Comparison of ENCODE assay signal across 16 mouse cellular contexts in the genomic region with DNA sequence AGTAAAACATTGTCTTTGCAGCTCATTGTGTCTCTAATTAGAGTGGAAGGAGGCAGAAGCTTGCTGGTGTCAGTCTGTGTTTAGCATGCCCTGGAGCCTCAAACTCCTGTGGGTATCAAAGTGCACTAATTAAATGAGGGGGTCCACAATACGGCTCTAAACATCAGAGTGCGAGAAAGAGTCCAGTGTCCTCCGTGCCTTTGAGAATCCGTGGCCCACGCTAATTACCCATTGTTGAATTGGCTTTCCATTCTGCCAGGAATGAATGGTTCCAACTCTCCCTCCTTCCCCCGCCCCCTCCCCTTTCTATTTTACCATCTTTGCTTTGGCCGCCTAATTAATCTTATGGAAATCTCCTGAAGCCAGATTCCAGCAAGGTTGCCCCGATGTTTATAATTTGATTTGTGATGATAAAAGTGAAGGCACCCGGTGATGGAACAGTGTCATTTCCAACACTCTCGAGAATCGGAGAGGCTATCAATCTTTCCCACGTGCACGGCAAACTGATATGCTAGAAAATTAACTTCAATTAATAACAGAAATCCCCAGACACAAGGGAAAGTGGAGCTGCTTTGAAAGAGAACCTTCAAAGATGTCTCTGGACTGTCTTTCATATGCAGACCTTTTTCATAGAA.
DNase-seq lines count a peak whose midpoint lies in the region; ATAC-seq and TF ChIP-seq lines count a peak whose summit lies in the region.
"Had no signal": no experiment of that assay in that cellular context is flagged by ENCODE, and none has a peak within 500 bp of the region (broad histone marks: within the 10 kb centered on the region; RNA-seq: fewer than 3 reads in every experiment).

No protein-coding gene starts in this region.

- peak overlapping the region; percentile 27; the same call in 1 of the 2 replicates for H3K4me2 ChIP-seq in lung, embryonic 14.5 days
- peak overlapping the region; percentile 41 for H3K4me2 ChIP-seq in midbrain, embryonic 13.5 days (replicated peaks)
- H3K4me2 ChIP-seq in kidney, embryonic 15.5 days, result no peak overlapping the region
- H3K4me2 ChIP-seq: embryonic facial prominence, embryonic 15.5 days; heart, embryonic 13.5 days had no signal

- WGBS in lung, embryonic 14.5 days, result 31% methylated on average over 13 of the region's 13 CpGs
- 21% methylated on average over 13 of the region's 13 CpGs for WGBS in hindbrain, embryonic 10.5 days
- WGBS in midbrain, embryonic 13.5 days, result 7% methylated on average over 13 of the region's 13 CpGs
- WGBS in kidney, embryonic 15.5 days, result 48% methylated on average over 13 of the region's 13 CpGs

- no peak overlapping the region for H3K27ac ChIP-seq in lung, embryonic 14.5 days (ENCODE audit: low read depth)
- no peak overlapping the region; the same call in 1 of the 2 replicates for H3K27ac ChIP-seq in hindbrain, embryonic 10.5 days
- peak overlapping the region; percentile 11; the same call in 1 of the 2 replicates for H3K27ac ChIP-seq in midbrain, embryonic 13.5 days
- no peak overlapping the region for H3K27ac ChIP-seq in kidney, embryonic 15.5 days
- H3K27ac ChIP-seq: embryonic facial prominence, embryonic 15.5 days; heart, embryonic 13.5 days; liver, embryonic 14.5 days had no signal

- no peaks in the 10 kb centered on the region for H3K4me1 ChIP-seq in lung, embryonic 14.5 days (ENCODE audit: insufficient read depth)
- peaks cover 14% of the 10 kb centered on the region for H3K4me1 ChIP-seq in hindbrain, embryonic 10.5 days (replicated peaks)
- H3K4me1 ChIP-seq in midbrain, embryonic 13.5 days (replicated peaks), result peaks cover 24% of the 10 kb centered on the region
- H3K4me1 ChIP-seq in kidney, embryonic 15.5 days, result no peaks in the 10 kb centered on the region
- H3K4me1 ChIP-seq: embryonic facial prominence, embryonic 15.5 days; heart, embryonic 13.5 days had no signal

- H3K9ac ChIP-seq in lung, embryonic 14.5 days, result no peak overlapping the region
- H3K9ac ChIP-seq in midbrain, embryonic 13.5 days (replicated peaks), result no peak overlapping the region
- H3K9ac ChIP-seq in kidney, embryonic 15.5 days, result no peak overlapping the region
- H3K9ac ChIP-seq: embryonic facial prominence, embryonic 15.5 days; heart, embryonic 13.5 days; liver, embryonic 14.5 days had no signal

- DNase-seq in lung, embryonic 14.5 days, result no peak
- no peak for DNase-seq in lung, adult 18-20 months
- peak; percentile 43 for DNase-seq in hindbrain, embryonic 10.5 days (ENCODE audit: low spot score)
- DNase-seq in retina, postnatal 1 day, result peak; percentile 97
- DNase-seq in adrenal gland, postnatal 10 days, result no peak
- no peak for DNase-seq in kidney, postnatal 36 days
- DNase-seq: adrenal gland, postnatal 36 days; cerebellum, adult 11 months; kidney, postnatal 25 days; thymus, adult 18-20 months had no signal

- H3K36me3 ChIP-seq in lung, embryonic 14.5 days (ENCODE audit: insufficient read depth), result no peaks in the 10 kb centered on the region
- no peaks in the 10 kb centered on the region for H3K36me3 ChIP-seq in hindbrain, embryonic 10.5 days
- no peaks in the 10 kb centered on the region for H3K36me3 ChIP-seq in midbrain, embryonic 13.5 days
- H3K36me3 ChIP-seq in kidney, embryonic 15.5 days, result no peaks in the 10 kb centered on the region
- H3K36me3 ChIP-seq: embryonic facial prominence, embryonic 15.5 days; heart, embryonic 13.5 days had no signal

- no peak for ATAC-seq in lung, embryonic 14.5 days (ENCODE audit: insufficient read depth)
- ATAC-seq in midbrain, embryonic 13.5 days, result peak; percentile 95
- ATAC-seq in kidney, embryonic 15.5 days (replicated peaks; ENCODE audit: low FRiP score), result no peak
- ATAC-seq: inflammation-experienced regulatory T-cells, adult 6 months had no signal

- no peaks in the 10 kb centered on the region for H3K27me3 ChIP-seq in lung, embryonic 14.5 days (ENCODE audit: insufficient read depth, low read length)
- no peaks in the 10 kb centered on the region for H3K27me3 ChIP-seq in hindbrain, embryonic 10.5 days (ENCODE audit: insufficient read depth, poor library complexity, severe bottlenecking)
- H3K27me3 ChIP-seq in midbrain, embryonic 13.5 days, result no peaks in the 10 kb centered on the region
- no peaks in the 10 kb centered on the region for H3K27me3 ChIP-seq in kidney, embryonic 15.5 days
- H3K27me3 ChIP-seq: embryonic facial prominence, embryonic 15.5 days; heart, embryonic 13.5 days had no signal

- no peaks in the 10 kb centered on the region for H3K9me3 ChIP-seq in lung, embryonic 14.5 days (ENCODE audit: low read depth, low read length)
- H3K9me3 ChIP-seq in hindbrain, embryonic 10.5 days, result no peaks in the 10 kb centered on the region
- H3K9me3 ChIP-seq in midbrain, embryonic 13.5 days, result no peaks in the 10 kb centered on the region
- H3K9me3 ChIP-seq in kidney, embryonic 15.5 days (replicated peaks), result no peaks in the 10 kb centered on the region
- H3K9me3 ChIP-seq: embryonic facial prominence, embryonic 15.5 days; heart, embryonic 13.5 days had no signal

- TF ChIP-seq CTCF in lung, embryonic 14.5 days (IDR thresholded peaks at IDR 0.05; ENCODE audit: low read depth), result no peak

- H3K4me3 ChIP-seq in lung, embryonic 14.5 days (ENCODE audit: low read depth, low read length), result no peak overlapping the region
- peak overlapping the region; percentile 24 for H3K4me3 ChIP-seq in hindbrain, embryonic 10.5 days
- peak overlapping the region; percentile 12; the same call in 1 of the 2 replicates for H3K4me3 ChIP-seq in midbrain, embryonic 13.5 days (replicated peaks)
- no peak overlapping the region for H3K4me3 ChIP-seq in kidney, embryonic 15.5 days (replicated peaks)
- H3K4me3 ChIP-seq: embryonic facial prominence, embryonic 15.5 days; heart, embryonic 13.5 days had no signal

Comparison
In these comparisons a context has a peak if more than half of its experiments do, and no peak if none do; other contexts are left out.
1. DNase-seq: peak in hindbrain, embryonic 10.5 days (single experiment) and retina, postnatal 1 day (single experiment); none in lung, embryonic 14.5 days (single experiment), lung, adult 18-20 months (0 of 2), adrenal gland, postnatal 10 days (single experiment) and kidney, postnatal 36 days (0 of 2).
2. H3K4me3 ChIP-seq: peak in hindbrain, embryonic 10.5 days (single experiment) and midbrain, embryonic 13.5 days (single experiment); none in lung, embryonic 14.5 days (single experiment) and kidney, embryonic 15.5 days (single experiment).